Mouse (Mus musculus) embryonic fibroblast, embryonic 13.5 days (primary cell): ENCODE data around the gene Cit.
"Not testable (repeated sequence)": the region's sequence is repeated elsewhere in the genome, so short reads cannot be mapped to it uniquely, and the experiment has no call there.

Experiments used
- CTCF ChIP-seq: IDR thresholded peaks from 2 replicates; pipeline ENCODE4 v1.5.1; 2011; ENCODE audit warnings: mild to moderate bottlenecking, control low read depth, low read length, moderate library complexity, borderline replicate concordance; ENCODE audit not compliant: insufficient read depth
- POLR2A ChIP-seq: IDR thresholded peaks from 2 replicates; pipeline ENCODE4 v1.6.1; 2011; ENCODE audit warnings: low read depth, mild to moderate bottlenecking, control low read depth, low read length, moderate library complexity

DNA sequence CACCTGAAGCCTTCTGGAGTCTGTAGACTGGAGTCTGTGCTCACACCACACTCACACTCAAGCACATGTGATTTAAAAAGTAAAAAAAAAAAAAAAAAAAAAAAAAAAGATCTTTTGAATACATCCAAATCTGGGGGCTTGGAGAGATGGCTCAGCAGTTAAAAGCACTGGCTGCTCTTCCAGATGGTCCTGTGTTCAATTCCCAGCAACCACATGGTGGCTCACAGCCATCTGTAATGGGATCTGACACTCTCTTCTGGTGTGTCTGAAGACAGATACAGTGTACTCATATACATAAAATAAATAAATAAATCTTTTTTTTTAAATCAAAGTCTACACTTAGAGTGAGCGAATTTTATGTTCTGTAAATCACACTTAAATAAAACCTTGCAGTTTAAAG, 27.4 kb upstream of the Cit start:
- TF ChIP-seq POLR2A, CTCF: not testable (repeated sequence)
